Mouse (Mus musculus) liver, embryonic 14.5 days (tissue): Measurements from ENCODE around the gene Tsc22d2.

Experiments
- CTCF ChIP-seq: IDR thresholded peaks from 2 replicates; pipeline ENCODE4 v1.5.1; 2016; ENCODE audit warnings: antibody characterized with exemption, low read depth, control low read depth
- EP300 ChIP-seq: IDR thresholded peaks from 2 replicates; pipeline ENCODE4 v1.6.1; 2016; ENCODE audit warnings: antibody characterized with exemption, low read depth

DNA sequence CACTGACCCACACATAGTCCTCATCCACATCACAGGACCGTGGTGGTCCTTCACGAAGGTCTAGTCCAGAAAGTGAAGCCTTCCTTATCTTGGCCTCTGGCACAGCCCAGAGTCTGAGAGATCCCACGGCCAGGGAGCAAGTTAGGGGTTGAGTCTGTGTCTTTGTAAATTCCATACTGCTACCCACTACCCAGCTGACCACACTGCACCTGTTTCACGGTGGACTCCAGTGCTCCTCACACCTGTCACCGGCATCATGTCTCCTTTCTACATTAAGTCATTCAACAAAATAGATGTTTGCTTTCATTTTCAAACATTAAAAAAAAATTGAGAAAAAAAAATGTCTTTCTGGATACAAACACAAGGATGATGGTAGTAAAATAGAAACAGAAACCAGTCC lies 40.2 kb upstream of the Tsc22d2 start:
- no peak for TF ChIP-seq CTCF
- TF ChIP-seq EP300: no peak
